Mouse (Mus musculus) testis, adult 2 months (tissue): Measurements from ENCODE around the gene Gm10722.
"Not testable (repeated sequence)": the region's sequence is repeated elsewhere in the genome, so short reads cannot be mapped to it uniquely, and the experiment has no call there.

Experiments
- CTCF ChIP-seq: fragments of 200-500 bp; IDR thresholded peaks from 2 replicates; pipeline ENCODE4 v1.5.1; 2012; ENCODE audit warnings: low read depth, mild to moderate bottlenecking, inconsistent platforms, low read length, moderate library complexity; ENCODE audit not compliant: control insufficient read depth, insufficient read depth, insufficient replicate concordance
- POLR2A ChIP-seq: fragments of 200-500 bp; IDR thresholded peaks from 2 replicates; pipeline ENCODE4 v1.6.1; 2012; ENCODE audit warnings: low read depth, mild to moderate bottlenecking, inconsistent platforms, low read length, moderate library complexity; ENCODE audit not compliant: control insufficient read depth

DNA sequence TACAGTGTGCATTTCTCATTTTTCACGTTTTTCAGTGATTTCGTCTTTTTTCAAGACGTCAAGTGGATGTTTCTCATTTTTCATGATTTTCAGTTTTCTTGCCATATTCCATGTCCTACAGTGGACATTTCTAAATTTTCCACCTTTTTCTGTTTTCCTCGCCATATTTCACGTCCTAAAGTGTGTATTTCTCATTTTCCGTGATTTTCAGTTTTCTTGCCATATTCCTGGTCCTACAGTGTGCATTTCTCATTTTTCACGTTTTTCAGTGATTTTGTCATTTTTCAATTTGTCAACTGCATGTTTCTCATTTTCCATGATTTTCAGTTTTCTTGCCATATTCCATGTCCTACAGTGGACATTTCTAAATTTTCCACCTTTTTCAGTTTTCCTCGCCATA lies 33.6 kb downstream of the Gm10722 start, which contains the start of gene Gm17535:
- TF ChIP-seq POLR2A, CTCF: not testable (repeated sequence)
